Mouse (Mus musculus) left cerebral cortex, adult 18-20 months (tissue): ENCODE results near the gene 4930572O03Rik. TPM values are rescaled to one million over a fixed set of nuclear protein-coding genes. Genes with fewer than 3 reads are reported as not detected.
"Not testable (repeated sequence)": the region's sequence is repeated elsewhere in the genome, so short reads cannot be mapped to it uniquely, and the experiment has no call there.

Source experiments
- DNase-seq, 2 experiments: peaks; one replicate each; pipeline ENCODE4 v3.0.0; 2021 to 2022; ENCODE audit warnings: low spot score in 2 of 2, mixed read lengths in 1 of 2
- total RNA-seq, 2 experiments: library from RNA; stranded (reverse); gene quantifications; 2 replicates each; pipeline ENCODE4 v1.2.3; 2021

Gene 4930572O03Rik
- total RNA-seq, 2 experiments from 2014 or later, result not detected

GRCm38 (mm10) chr5:15628136-15628535 is 28.7 kb downstream of the 4930572O03Rik start:
- DNase-seq, result peak; percentile 15 to 32

GRCm38 (mm10) chr5:15618764-15619163 is 38.1 kb downstream of the 4930572O03Rik start, which contains the start of gene Speer4d:
Speer4d (plus strand) TSS chr5:15619064.
- not testable (repeated sequence) for DNase-seq

GRCm38 (mm10) chr5:15616195-15616594 is 40.7 kb downstream of the 4930572O03Rik start:
- DNase-seq, result not testable (repeated sequence)

GRCm38 (mm10) chr5:15610695-15611094 is 46.2 kb downstream of the 4930572O03Rik start:
- peak in 1 of 2 experiments; percentile 6 for DNase-seq

- peak; percentile 4 to 9 for DNase-seq
Observed at GRCm38 (mm10) chr5:15606677-15607076, 50.2 kb downstream of the 4930572O03Rik start.

DNA sequence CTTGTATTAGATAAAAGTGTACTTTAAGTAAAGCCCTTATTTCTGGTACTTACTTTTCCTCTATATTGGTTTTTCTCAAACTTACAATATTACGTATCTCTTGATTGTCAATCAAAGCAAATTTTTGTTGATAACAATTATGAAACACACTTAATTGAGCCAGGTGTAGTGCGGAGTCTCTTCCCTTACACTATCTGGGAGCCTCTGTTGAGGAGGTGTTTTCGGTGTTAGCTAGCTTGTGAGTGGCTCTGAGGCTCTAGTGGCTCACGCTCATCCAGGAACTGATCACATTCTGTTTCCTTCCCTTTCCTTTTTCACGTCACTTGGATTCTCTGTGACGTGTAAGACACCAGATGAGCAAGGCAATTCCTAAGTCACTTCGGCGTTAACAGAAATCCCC is 53.3 kb downstream of the 4930572O03Rik start:
- DNase-seq, result not testable (repeated sequence)

DNA sequence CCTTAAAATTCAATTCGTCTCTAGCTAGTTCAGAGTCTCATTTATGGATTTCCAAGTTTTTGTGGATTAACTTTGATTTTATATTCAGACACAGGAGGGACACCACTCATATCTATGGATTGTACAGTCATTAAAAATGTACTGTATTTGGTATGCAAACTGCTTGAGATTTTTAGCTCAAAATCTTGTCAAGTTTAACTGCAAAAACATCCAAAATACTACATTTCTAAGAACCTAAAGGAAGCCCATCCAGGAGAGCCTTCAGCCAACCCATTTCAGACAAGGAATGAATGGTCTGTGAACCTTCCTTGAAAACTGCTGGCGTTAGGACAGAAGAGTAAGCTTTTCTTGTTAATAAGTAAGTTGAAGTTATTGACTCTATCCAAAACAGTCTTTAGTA is 53.9 kb downstream of the 4930572O03Rik start:
- DNase-seq, result not testable (repeated sequence)

DNA sequence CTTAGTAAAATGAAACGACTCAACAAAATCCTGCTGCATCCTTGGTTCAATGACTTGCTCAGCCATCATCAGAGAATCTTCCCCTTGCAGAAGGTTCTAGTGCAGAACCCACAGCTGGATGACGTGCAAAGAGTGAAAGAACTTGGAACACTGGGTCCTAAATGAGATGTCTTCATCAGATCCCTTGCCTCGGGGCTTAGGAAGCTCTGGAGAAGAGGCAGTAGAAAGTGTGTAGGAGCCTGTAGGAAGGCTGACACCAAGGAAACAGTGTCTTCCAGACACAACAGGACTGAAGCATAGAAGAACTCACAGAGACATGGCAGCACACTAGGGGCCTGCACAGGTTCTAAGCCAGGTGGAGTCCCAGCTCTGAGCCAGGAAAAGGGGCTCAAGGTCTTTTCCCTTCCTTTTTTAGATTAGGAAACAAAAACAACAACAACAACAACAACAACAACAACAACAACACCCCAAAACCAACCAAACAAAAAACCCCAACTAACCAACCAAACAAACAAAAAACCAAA is 54.4 kb downstream of the 4930572O03Rik start:
- not testable (repeated sequence) for DNase-seq

Other genes with a start within 250 kb of the 4930572O03Rik start
- gene Gm21149, start 180.5 kb downstream of the 4930572O03Rik start, total RNA-seq, result not detected
- not detected for gene Gm21190, start 127.8 kb downstream of the 4930572O03Rik start, total RNA-seq
- gene Gm21083, start 79.7 kb downstream of the 4930572O03Rik start, total RNA-seq, result not detected
- gene Speer4d, start 38.0 kb downstream of the 4930572O03Rik start, total RNA-seq, result not detected
- gene Speer4c, start 57.2 kb upstream of the 4930572O03Rik start, total RNA-seq, result not detected